Mouse (Mus musculus): ENCODE measurements at regions not wholly inside any gene's neighbourhood (a gene's known extent, or its start where the extent isn't known, plus 50 kb on each side); places are given as distances from the start of the nearest gene placed in this dataset.

GRCm38 (mm10) chr12:26936696-26937458 lies 405.5 kb downstream of the Sox11 start:
- H3K27me3 ChIP-seq: no peaks in the 10 kb centered on the region
- H3K4me3 ChIP-seq (replicated peaks): no peak overlapping the region
- 0 out of 2 replicates have a peak, but pooled peaks cover 9% of the 10 kb centered on the region for H3K4me1 ChIP-seq
- WGBS: 51% methylated on average over 5 of the region's 5 CpGs
- no peak overlapping the region for H3K4me2 ChIP-seq (replicated peaks)
- H3K9ac ChIP-seq: no peak overlapping the region
- H3K9me3 ChIP-seq (replicated peaks): no peaks in the 10 kb centered on the region
- H3K27ac ChIP-seq (replicated peaks): no peak overlapping the region
- H3K36me3 ChIP-seq: no peaks in the 10 kb centered on the region
- ATAC-seq (ENCODE audit: insufficient number of reproducible peaks, low FRiP score, low TSS enrichment, low read depth): no peak

- no peak for ATAC-seq (ENCODE audit: insufficient number of reproducible peaks, low FRiP score, low TSS enrichment, low read depth)
- Histone ChIP-seq H3K27me3 (no peaks in the 10 kb centered on the region), H3K9me3 (replicated peaks) (no peaks in the 10 kb centered on the region), H3K4me2 (replicated peaks) (no peak overlapping the region), H3K4me1 (no peaks in the 10 kb centered on the region), H3K27ac (replicated peaks) (no peak overlapping the region), H3K9ac (no peak overlapping the region), H3K36me3 (no peaks in the 10 kb centered on the region), H3K4me3 (replicated peaks) (no peak overlapping the region)
- WGBS: 57% methylated on average over 7 of the region's 7 CpGs
Measured at GRCm38 (mm10) chr12:26930155-26930867, 412.1 kb downstream of the Sox11 start.

GRCm38 (mm10) chr12:26906126-26906525 lies 436.2 kb downstream of the Sox11 start:
- no peak for ATAC-seq (ENCODE audit: insufficient number of reproducible peaks, low FRiP score, low TSS enrichment, low read depth)
- H3K27ac ChIP-seq (replicated peaks): no peak overlapping the region
- H3K4me2 ChIP-seq (replicated peaks): no peak overlapping the region
- 0 out of 2 replicates have a peak, but pooled peaks cover 3% of the 10 kb centered on the region for H3K27me3 ChIP-seq
- no peak overlapping the region for H3K4me3 ChIP-seq (replicated peaks)
- H3K4me1 ChIP-seq: peaks cover 10% of the 10 kb centered on the region
- no peaks in the 10 kb centered on the region for H3K9me3 ChIP-seq (replicated peaks)
- WGBS: 87% methylated on average over 1 of the region's 1 CpGs
- H3K9ac ChIP-seq: no peak overlapping the region
- H3K36me3 ChIP-seq: no peaks in the 10 kb centered on the region

GRCm38 (mm10) chr12:26903894-26904272 lies 434.9 kb downstream of the Cmpk2 start:
- no peaks in the 10 kb centered on the region for H3K36me3 ChIP-seq
- H3K27ac ChIP-seq (replicated peaks): no peak overlapping the region
- no peak for ATAC-seq (ENCODE audit: insufficient number of reproducible peaks, low FRiP score, low TSS enrichment, low read depth)
- no peak overlapping the region for H3K4me3 ChIP-seq (replicated peaks)
- WGBS: 34% methylated on average over 2 of the region's 2 CpGs
- H3K27me3 ChIP-seq: 0 out of 2 replicates have a peak, but pooled peaks cover 3% of the 10 kb centered on the region
- no peaks in the 10 kb centered on the region for H3K9me3 ChIP-seq (replicated peaks)
- peaks cover 10% of the 10 kb centered on the region for H3K4me1 ChIP-seq
- no peak overlapping the region for H3K9ac ChIP-seq
- peak overlapping the region; percentile 42; the same call in 1 of the 2 replicates for H3K4me2 ChIP-seq (replicated peaks)

- Histone ChIP-seq H3K4me2 (replicated peaks) (peak overlapping the region; percentile 42), H3K27me3 (0 out of 2 replicates have a peak, but pooled peaks cover 3% of the 10 kb centered on the region), H3K9ac (no peak overlapping the region), H3K9me3 (replicated peaks) (no peaks in the 10 kb centered on the region), H3K4me3 (replicated peaks) (peak overlapping the region; percentile 18; the same call in 1 of the 2 replicates), H3K4me1 (peaks cover 10% of the 10 kb centered on the region), H3K36me3 (no peaks in the 10 kb centered on the region), H3K27ac (replicated peaks) (no peak overlapping the region)
- peak; percentile 47; the same call in 1 of the 2 replicates for ATAC-seq (ENCODE audit: insufficient number of reproducible peaks, low FRiP score, low TSS enrichment, low read depth)
- WGBS: 26% methylated on average over 23 of the region's 23 CpGs
Measured at GRCm38 (mm10) chr12:26903073-26903893, 434.3 kb downstream of the Cmpk2 start.

GRCm38 (mm10) chr12:26891190-26891589 lies 422.2 kb downstream of the Cmpk2 start:
- Histone ChIP-seq H3K27me3 (no peaks in the 10 kb centered on the region), H3K9ac (no peak overlapping the region), H3K9me3 (replicated peaks) (no peaks in the 10 kb centered on the region), H3K4me2 (replicated peaks) (no peak overlapping the region), H3K36me3 (no peaks in the 10 kb centered on the region), H3K27ac (replicated peaks) (no peak overlapping the region), H3K4me3 (replicated peaks) (no peak overlapping the region), H3K4me1 (peaks cover 5% of the 10 kb centered on the region; the same call in 1 of the 2 replicates)
- WGBS: 73% methylated on average over 4 of the region's 4 CpGs
- no peak for ATAC-seq (ENCODE audit: insufficient number of reproducible peaks, low FRiP score, low TSS enrichment, low read depth)

GRCm38 (mm10) chr12:26886635-26887014 lies 417.6 kb downstream of the Cmpk2 start:
- Histone ChIP-seq H3K36me3 (no peaks in the 10 kb centered on the region), H3K4me2 (replicated peaks) (no peak overlapping the region), H3K4me1 (peaks cover 29% of the 10 kb centered on the region), H3K9me3 (replicated peaks) (no peaks in the 10 kb centered on the region), H3K27ac (replicated peaks) (no peak overlapping the region), H3K9ac (no peak overlapping the region), H3K4me3 (replicated peaks) (no peak overlapping the region), H3K27me3 (no peaks in the 10 kb centered on the region)
- ATAC-seq (ENCODE audit: insufficient number of reproducible peaks, low FRiP score, low TSS enrichment, low read depth): no peak
- 65% methylated on average over 7 of the region's 7 CpGs for WGBS

- Histone ChIP-seq H3K4me3 (replicated peaks) (no peak overlapping the region), H3K27me3 (no peaks in the 10 kb centered on the region), H3K9ac (no peak overlapping the region), H3K36me3 (no peaks in the 10 kb centered on the region), H3K4me1 (peaks cover 29% of the 10 kb centered on the region), H3K4me2 (replicated peaks) (peak overlapping the region; percentile 25; the same call in 1 of the 2 replicates), H3K9me3 (replicated peaks) (no peaks in the 10 kb centered on the region), H3K27ac (replicated peaks) (no peak overlapping the region)
- WGBS: 17% methylated on average over 12 of the region's 12 CpGs
- ATAC-seq (ENCODE audit: insufficient number of reproducible peaks, low FRiP score, low TSS enrichment, low read depth): no peak
Measured at GRCm38 (mm10) chr12:26885831-26886634, 417.0 kb downstream of the Cmpk2 start.

- no peaks in the 10 kb centered on the region for H3K9me3 ChIP-seq (replicated peaks)
- WGBS: 76% methylated on average over 3 of the region's 3 CpGs
- H3K36me3 ChIP-seq: no peaks in the 10 kb centered on the region
- no peak overlapping the region for H3K27ac ChIP-seq (replicated peaks)
- no peaks in the 10 kb centered on the region for H3K27me3 ChIP-seq
- no peak overlapping the region for H3K9ac ChIP-seq
- H3K4me3 ChIP-seq (replicated peaks): no peak overlapping the region
- H3K4me1 ChIP-seq: peaks cover 29% of the 10 kb centered on the region
- no peak for ATAC-seq (ENCODE audit: insufficient number of reproducible peaks, low FRiP score, low TSS enrichment, low read depth)
- H3K4me2 ChIP-seq (replicated peaks): no peak overlapping the region
Measured at GRCm38 (mm10) chr12:26885083-26885482, 416.1 kb downstream of the Cmpk2 start.

GRCm38 (mm10) chr12:26884156-26884555 lies 415.2 kb downstream of the Cmpk2 start:
- Histone ChIP-seq H3K27me3 (no peaks in the 10 kb centered on the region), H3K36me3 (no peaks in the 10 kb centered on the region), H3K27ac (replicated peaks) (peak overlapping the region; percentile 58), H3K9ac (no peak overlapping the region), H3K9me3 (replicated peaks) (no peaks in the 10 kb centered on the region), H3K4me1 (peaks cover 29% of the 10 kb centered on the region), H3K4me3 (replicated peaks) (no peak overlapping the region), H3K4me2 (replicated peaks) (peak overlapping the region; percentile 25; the same call in 1 of the 2 replicates)
- ATAC-seq (ENCODE audit: insufficient number of reproducible peaks, low FRiP score, low TSS enrichment, low read depth): no peak
- 12% methylated on average over 5 of the region's 5 CpGs for WGBS
